Mouse (Mus musculus): ENCODE data around the gene Brinp2. TPM values are rescaled to one million over a fixed set of nuclear protein-coding genes. Genes with fewer than 3 reads are reported as not detected.

Brinp2 gene
- polyA plus RNA-seq (2014; fragmentation: Illumina TruSeq; extraction: RNeasy Lipid Tissue Mini Kit (QIAGEN cat#74804); ENCODE audit: low read depth, low replicate concordance): 0.44 TPM

DNA sequence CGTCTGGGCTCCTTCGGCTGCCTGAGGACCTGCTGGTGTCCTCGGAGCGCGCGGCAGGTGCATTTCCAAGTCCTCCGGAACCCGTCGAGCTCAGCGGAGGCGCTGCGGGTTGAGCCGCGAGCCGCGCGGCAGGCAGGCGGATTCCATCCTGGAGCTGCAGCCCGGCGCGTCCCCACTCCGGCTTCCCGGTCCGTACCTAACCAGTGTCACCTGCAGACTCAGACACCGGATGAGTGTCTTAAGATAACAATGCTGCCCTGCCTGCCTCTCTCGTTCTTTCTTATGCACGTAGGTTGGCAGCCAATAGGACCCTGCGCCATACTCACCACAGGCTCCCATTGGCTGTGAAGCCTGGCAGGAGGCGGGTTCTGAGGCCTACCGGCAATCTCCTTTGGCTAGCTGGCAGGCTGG lies at the start of gene Brinp2:
Gene Brinp2 (minus strand): TSS at position 276 of the 411 bp plus-strand sequence.

GRCm38 (mm10) chr1:158361964-158362291 lies 5.8 kb upstream of the Brinp2 start, which contains the start of gene Astn1:
TSS of gene Astn1 (plus strand) at chr1:158362273.

Other genes with a start within 250 kb of the Brinp2 start
- gene Astn1, start 5.9 kb upstream of the Brinp2 start, polyA plus RNA-seq (2014; fragmentation: Illumina TruSeq; extraction: RNeasy Lipid Tissue Mini Kit (QIAGEN cat#74804); ENCODE audit: low read depth, low replicate concordance): 2.8 TPM